Mouse (Mus musculus): ENCODE results near the gene Klhl29.

The Klhl29 gene

DNA sequence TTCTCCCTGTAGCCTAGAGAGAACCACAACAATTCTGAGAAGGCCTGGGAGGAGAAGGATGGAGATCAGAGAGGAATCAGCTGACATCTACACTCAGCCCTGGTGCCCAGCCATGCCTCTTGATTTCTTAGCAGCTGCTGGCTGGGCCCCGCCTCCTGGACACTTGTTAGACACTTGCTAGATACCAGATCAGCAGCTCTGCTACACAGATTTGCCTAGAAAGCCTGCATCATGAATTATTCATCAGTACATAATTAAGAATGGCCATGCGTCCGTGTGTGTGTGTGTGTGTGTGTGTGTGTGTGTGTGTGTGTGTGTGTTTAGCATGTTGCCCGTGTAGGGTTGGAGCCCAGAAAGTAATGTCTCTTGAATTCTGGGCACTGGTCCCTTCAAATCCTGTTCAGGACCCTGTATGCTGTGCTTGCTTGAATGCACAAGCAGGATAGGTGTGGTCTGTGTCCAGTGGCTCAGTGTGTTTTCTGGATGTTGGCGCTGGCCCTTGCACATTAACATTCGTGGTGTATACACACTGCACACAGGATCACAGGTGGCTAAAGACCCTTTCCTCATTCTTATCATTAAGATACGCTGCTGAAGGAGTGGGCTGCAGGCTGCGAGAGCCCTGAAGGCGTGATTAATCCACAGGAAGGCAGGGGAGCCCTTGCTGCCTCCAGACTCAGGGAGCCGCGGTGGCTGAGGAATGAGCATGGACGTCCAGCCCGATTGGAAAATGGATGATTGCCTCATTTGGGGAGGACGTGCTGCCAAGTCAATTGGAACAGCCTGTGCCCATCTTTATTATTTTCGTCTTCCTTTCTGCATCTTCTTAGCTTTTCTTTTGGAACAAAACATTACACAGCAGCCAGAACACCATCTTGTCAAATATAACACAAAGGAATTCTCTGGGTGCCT is 159.4 kb downstream of the Klhl29 start:
- peak; percentile 25 to 38 for DNase-seq

DNA sequence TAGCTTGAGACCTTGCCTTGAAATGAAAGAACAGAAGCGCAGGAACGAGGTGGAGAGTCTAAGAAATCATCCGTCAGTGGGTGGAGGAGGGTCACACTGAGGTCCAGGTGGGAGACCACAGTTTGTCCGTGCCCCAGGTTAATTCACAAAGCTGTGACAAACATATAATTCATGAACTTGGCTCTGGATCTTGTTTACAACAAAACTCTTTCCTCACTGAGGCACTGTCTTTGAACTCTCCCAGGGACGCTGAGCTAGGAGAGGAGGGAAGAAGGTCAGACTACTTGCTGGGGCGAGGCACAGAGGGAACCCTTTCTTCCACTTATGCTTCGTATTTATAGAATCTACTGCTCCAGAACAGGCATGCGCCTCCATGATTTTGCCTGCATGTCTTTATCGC is 161.2 kb downstream of the Klhl29 start:
- DNase-seq: no peak

DNA sequence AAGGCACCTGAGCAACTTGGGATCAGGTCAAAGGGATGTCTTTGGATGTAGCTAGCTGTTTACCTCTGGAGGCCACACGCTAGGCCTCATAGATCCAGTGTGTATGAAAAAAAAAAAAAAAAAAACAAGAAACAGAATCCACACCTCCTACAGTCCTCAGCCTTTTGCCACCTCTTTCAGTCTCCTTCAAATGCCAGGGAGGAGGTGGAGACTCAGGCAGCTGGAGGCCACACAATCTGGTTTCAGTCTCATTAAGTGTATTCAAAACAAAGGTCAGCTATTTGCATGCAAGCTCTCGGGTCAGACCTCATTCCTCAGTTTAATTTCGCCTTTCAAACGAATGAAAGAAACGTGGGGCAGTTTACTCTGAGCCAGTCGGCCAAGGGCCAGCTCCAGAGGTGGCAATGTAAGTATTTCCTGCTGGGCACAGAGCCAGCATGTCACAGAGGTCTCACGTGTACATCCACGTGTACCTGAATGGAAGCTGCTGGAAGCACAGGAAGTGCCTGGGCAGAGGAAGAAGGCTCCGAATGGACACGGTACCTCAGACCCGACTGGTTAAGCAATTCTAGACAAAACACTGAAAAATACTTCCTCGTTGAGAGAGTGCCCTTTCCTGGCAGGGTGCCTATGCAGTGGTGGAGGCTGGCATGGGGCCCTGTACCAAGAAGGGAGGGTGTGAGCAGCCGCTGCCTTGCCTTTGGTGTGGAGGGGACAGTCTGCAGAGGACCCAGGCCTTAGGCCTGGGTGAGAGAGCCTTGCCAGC is 162.0 kb downstream of the Klhl29 start:
- peak; percentile 98 for DNase-seq

DNA sequence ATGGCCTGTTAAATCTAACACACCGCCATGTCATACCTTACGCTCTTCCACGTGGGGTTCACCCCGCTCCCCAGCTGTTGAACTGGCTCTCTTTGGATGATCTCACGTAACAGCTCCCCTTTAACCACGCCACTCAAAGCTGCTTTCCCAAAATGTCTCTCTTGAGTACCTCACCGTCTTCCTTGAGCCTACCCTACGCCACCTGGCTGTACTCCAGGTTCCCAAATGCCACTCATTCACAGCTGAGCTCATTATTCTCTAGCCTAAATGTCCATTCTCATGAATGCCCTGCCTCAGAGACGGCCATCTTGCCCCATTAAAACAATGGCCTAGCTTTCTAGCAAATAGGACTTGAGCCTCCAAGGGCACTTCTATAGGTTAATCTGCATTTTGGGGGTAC is 163.6 kb downstream of the Klhl29 start:
- DNase-seq: no peak

DNA sequence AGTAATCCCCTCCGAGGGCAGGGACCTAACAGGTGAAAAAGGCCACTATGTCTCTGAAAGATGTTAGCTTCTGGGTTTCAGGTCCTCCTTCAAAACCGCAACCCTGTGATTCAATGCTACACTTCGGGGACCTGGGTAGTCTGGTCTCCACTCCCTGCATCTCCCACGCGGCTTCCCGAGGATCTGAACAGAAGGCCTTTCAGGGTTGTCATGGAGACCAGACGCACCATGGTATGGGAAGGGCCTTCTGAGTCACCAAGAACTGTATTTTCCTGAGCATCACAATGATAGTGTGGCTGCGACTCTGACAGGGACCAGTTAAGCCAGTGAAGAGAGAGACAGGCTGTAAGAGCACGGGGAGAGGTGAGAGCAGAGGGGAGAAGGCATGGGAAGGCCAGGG is 164.7 kb downstream of the Klhl29 start:
- DNase-seq: no peak

DNA sequence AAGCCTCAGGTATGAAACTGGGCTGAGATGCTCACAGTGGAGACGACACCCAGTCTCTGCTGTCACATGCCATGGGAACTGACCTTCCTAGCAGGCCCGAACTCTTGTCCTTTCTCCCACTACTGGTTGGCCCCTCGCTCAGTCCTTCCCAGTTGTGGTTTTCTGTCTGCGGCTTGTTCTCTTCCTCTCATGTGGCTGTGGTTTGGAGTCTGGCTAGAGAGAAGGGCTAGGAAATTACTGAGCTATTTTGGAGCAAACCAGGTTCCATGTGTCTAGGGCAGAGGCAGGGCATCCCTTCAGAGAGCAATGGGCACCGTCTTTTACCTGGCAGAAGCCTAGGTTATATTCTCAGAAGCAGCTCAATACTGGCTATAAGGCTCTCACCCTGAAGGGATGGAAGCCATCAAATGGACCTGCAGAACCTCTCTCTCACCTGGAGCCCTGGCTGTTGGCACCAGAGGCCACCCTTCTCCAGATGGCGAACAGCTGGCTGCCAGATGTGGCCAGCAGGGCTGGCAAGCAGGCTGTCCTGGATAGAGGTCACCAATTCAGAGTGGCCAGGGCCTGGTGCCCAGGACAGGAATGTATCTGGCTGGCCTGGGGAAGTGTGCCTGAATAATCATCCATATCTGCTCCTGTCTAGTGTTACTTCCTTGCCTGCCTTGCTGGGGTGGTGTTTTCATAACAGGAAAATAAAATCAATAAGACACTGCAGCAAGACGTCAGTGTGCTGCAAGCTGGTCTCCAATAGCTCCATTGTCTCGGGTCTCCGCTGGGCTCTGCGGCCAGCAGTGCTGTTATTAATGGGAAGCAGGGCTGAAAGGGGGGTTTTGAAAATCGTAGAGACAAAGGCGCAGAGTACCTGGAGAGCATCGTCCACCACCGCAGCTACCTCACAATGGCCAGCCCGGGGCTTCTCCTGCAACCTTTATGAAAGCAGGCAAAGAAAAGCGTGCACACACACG is 167.3 kb downstream of the Klhl29 start:
- DNase-seq: no peak

DNA sequence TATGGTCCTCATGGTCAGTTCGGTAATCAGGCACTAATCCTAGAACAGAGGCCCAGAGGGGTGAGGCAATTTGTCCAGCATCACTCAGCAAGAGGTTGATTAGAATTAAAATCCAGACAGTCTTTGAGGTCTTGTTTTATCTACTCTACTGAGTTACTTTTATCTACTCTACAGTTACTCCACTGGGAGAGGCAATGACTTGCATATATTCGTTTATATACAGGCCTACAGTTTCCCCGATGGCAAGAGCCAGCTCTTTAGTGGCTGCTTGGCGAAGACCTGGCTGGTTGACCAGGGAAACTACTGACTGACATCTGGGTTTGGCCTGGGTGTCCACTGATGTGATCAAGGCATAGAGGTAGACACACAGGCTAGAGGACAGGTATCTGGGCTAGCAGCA is 168.3 kb downstream of the Klhl29 start:
- no peak for DNase-seq

DNA sequence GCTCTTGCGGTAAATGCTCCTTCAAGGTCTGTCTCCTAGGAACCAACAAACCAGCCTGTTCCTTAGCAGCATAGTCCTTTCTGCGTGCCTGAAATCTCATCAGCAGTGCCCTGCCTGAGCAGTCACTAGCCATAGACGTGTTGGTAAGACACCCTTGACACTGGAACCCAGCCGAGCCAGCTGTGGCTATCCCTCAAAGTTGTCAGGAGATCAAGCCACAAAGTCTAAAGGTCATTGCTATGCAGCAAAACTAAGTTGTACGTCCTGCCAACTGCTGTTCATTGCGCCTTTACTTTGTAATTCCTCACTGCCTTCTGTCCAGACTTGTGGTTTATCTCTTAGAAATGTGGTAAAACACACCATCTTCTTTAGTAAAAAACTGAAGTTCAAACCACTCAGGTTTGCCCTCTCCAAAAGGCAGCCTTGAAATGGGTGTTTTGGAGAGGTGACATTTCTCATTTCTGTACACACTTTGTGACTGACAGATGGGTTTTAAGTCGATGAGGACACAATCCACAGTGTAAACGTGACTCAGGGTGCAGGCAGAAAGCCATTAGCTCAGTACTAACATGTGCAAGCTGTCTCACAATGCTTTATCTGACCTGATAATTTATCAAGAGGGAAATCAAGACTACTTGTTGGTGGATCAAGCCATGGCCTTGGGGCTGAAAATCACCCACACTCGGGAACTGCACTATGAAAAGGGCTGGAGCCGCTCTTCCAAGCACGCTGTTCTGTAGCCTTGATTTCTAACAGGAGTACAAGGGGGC is 171.2 kb downstream of the Klhl29 start:
- DNase-seq: peak; percentile 77 to 78

DNA sequence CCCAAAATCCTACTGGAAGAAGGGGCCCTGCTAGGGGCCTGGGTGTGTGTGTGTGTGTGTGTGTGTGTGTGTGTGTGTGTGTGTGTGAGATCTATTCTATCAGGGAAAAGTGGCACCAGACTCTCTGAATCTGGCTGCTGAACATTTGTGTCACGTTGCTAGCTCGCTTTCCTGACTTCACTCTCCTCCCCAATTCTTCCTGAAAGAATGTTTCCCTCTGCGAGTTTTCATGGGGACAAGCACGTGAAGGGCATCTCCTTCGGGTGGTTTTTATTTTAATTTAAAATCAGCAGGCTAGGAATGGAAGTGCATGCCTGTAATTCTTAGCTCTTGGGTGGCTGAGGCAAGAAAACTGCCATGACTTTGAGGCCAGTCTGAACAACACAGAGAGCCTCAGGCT is 172.1 kb downstream of the Klhl29 start:
- DNase-seq: peak in 1 of 2 experiments; percentile 40

DNA sequence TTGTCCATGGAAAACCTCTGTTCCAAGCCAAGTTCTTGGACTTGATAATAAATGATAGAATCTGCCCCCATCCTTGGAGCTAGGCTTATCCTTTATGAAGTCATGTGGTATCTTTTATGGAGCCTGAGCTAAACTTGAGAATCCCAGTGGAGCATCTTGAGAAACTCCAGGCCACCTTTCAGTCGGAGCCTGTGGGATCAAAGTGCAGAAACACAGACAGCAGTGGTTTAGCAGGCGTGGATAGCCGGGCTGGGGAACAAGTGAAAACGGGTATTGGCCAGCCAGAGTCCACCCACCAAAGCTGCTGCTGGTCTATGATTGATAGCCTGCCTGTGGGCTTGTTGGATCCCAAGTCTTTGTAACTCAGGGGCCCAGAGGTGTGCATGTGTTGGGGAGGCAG is 177.2 kb downstream of the Klhl29 start:
- peak; percentile 46 to 61 for DNase-seq

DNA sequence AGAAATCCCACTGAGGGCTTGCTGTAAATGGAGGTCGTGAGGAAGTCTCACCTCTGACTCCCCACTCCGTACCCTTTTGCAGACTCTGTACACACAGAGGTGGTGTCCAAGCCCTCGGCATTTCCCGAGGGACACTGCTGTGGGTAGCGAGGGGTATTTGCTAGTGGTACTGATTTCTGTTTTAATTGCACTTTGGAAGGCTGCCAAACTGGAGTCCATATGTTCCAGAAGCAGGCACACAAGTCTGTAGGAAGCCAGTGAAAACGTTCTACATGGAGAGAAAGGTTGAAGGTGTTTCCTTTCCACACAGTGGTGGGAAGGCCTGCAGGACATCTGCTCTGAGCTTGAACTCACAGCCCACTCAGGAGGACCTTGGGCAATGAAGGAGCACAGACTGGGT is 181.3 kb downstream of the Klhl29 start:
- DNase-seq: no peak

DNA sequence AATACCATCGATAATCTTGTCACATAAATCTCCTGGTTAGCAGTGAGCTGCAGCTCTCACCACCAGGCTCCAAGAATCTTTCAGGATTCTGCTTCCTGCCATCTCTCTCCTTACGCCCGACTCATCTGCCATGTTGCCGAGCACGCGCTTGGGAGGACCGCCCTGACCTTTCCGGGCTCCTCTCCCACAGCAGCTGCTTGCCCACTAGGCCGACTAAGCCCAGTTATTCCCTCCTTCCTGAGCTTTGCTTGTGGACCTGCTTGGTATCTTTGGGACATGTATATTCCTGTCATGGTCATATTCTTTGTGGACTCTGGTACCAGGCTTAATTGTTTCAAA is 183.1 kb downstream of the Klhl29 start:
- no peak for DNase-seq

DNA sequence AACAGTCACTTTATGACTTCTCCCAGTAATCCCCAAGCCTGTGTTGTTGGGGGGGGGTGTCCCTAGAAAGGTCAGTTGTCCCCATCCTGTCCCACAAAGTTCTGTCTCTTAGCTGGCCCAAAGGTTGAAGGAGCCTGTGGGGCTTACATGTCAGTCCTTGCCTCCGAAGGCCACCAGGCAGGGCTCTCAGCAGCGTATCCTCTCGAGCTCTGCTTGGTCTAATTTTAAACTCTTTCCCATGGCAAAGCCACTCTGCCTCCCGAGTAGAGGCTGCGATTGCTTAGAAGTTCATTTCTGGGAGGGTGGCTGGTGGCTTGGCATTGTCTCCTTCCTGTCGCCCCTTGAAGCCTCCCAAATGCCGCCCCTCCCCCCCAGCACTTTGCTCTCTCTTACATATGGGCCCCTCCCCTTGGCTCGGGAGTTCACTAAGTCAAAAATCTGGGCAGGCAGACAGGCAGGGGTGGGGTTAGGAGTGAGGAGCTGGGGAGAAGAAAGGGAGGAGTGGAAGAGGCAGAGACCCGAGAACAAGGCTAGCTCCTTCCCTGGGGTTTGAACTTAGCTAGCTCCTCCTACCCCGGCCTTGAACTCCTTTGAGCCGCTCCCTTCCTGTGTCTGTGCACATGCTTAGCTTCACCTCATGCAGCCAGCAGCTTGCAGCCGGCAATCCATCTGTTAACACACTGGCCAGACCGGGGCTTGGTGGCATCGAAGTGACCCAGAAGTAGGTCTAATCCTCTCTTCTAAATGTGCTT is 183.7 kb downstream of the Klhl29 start:
- peak; percentile 55 to 66 for DNase-seq

DNA sequence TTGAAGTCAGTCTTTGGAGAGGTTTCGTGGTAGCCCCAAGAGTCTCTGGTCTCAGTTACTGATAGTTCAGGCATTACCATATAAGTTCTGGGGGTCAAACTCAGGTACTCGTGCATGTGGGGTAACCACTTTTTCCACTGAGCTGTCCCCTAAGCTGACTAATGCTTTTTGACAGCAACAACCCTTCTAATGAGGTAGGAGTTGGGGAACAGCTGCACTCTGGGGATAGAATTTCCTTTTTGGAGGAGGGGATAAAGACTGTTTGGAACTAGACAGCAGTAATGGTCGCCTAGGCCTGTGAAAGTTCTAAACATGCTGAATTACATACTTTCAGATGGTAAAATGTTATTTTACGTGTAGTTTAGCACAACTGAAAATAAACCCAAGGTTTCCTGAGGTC is 184.3 kb downstream of the Klhl29 start:
- no peak for DNase-seq

DNA sequence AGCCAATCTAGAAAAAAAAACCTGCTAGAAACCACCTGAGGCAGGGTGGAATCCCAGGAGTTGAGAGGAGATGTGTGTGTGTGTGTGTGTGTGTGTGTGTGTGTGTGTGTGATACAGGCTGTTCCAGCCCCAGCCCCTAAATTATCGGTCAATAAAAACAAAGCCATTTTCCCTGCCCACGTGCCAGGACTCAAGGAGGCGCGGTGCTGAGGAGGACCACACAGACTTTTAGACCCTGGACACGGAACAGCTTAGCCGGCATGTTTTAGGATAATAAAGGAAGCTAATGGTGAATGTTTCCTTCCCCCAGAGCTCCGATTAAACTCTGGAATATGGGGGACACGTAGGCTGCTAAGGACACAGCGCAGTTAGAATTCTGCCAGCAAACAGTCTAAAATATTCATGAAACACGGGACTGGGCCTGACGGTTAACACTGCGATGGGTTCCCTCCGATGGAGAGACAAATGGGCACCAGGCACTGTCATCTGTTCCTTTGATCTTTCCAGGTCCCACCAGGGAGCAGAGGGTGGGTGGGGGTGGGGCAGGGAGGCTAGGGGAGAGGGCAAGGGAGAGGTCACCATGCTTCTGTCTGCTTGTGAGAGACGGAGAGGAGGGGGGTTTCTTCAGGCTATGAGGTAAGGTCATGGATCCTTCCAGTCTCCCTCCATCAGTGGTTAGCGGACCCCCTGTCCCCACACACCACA is 185.9 kb downstream of the Klhl29 start:
- no peak for DNase-seq

DNA sequence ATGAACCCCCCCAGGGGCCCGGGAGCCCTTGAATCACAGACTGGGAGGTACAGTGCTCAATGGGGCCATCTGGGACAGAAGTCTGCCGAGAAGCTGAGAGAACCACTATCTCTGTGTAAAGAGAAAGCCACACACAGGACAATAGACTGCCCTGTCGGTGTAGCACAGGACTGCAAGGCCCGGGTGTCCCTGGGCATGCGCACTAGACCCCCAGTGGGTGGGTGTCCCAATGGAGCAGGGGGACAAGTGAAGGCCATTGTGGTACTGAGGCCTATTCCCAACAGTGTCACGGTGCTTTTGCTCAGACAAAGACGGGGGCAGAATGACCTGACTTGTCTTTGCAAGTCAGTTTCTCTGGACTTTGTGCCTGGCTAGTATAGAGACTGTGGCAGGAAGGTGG is 186.6 kb downstream of the Klhl29 start:
- no peak for DNase-seq

DNA sequence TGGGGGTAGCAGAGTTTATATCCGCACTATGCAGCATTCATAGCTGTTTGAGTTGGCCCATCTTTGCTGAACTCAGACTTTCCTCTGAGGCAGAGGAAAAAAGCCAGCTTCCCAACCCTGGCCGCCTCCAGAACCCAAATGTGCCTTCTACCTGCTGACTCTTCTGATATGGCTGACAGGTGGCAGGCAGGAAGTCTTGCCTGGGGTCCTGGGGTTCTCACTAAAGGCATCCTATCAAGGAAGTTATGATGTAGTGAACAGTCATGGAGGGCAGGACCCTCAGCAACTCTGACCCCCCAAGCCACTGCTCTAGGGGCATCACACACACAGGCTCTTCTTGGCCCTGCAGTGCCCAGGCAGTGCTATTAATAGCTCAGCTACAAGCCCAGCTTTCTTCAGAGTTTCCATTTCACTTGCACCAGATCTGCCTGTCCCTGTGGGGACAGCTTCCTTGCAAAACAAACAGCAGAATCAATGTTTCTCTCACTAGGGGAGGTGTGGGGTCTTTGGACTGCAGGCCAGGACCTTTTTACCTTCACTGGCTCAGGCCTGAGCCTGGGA is 187.6 kb downstream of the Klhl29 start:
- no peak for DNase-seq

DNA sequence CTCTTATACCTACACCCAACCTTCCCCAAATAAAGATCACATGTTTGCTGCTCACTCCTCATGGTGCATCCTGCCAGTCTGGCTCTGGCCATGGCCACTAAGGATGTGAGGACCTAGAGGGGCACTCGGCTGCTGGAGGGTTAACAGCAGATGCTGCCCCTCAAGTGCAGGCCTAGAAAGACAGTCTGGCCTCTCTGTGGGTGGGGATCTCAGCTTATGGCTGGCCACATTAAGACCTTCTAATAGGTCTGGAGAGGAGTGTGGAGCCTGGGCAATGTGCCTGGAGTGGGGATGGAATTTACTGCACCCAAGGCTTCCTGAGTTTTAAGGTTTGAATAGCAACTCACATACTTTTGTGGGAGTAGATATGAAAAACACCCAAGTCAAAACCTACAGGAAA is 188.8 kb downstream of the Klhl29 start:
- DNase-seq: no peak

DNA sequence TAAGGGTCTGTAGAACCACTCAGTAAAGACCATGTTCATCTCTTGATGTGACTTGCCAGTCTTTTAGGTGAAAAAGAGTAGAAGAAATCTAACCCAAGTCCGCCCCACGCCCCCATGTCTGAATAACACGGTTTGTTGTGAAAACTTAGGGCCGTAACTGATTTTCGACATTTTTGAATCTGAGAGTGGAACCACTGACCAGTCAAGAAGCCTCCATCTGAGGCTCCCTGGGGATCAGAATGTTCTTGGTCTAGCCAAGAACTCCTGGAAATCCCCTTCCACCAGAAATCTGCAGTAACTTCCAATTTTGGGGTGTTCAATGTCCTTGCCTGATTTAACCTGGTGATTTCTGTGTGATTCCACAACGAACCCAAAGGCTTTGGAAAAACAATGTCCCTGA is 189.9 kb downstream of the Klhl29 start:
- no peak for DNase-seq

DNA sequence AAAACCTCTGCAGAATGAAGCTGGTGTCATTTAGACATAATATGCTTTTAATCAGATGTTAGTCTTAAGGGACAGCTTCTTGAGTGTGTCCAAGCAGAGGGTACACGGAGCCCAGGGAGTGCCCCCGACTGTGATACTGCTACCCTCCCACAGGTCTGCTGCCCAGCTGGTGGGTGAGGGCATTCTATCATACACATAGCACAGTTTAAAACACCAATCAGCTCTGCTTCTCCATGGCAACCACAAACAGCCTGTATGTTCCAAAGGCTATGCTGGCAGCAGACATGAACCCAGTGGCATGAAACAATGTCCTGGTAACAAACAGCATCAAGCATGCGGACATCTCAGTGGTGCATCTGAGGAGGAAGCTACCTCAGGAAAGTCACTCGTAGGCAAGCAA is 192.9 kb downstream of the Klhl29 start:
- no peak for DNase-seq

DNA sequence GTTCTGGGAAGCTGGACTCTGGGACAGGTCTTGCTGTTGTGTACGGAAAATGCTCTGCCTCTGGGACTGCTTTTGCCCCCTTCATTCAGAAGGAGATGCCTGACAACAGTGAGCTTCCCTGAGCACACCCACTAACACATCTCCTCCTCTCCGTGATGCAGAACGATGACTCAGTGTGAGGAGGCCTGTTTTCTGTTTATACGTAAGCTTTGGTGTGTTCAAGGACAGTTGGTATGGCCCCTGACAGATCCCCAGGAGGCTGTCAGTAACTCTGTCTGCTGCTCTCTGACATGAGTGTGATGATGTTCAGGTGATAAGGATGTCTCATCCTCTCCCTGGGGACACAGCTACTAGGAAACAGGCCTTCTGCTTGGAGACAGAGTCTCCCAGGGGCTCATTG is 193.3 kb downstream of the Klhl29 start:
- DNase-seq: no peak
